Mouse (Mus musculus) bone marrow macrophage, adult 2 months (primary cell): ENCODE measurements around the gene Gm28961. TPM values are rescaled to one million over a fixed set of nuclear protein-coding genes. Genes with fewer than 3 reads are reported as not detected.
"Not testable (repeated sequence)": the region's sequence is repeated elsewhere in the genome, so short reads cannot be mapped to it uniquely, and the experiment has no call there.

ENCODE experiments used
- H3K27ac ChIP-seq: 2 replicates; pipeline ENCODE4 v1.5.1; 2012; ENCODE audit warnings: low read depth, low read length; ENCODE audit not compliant: insufficient read depth
- H3K4me1 ChIP-seq: 2 replicates; pipeline ENCODE4 v1.6.1; 2012; ENCODE audit warnings: low read length; ENCODE audit not compliant: control insufficient read depth, insufficient read depth
- H3K4me3 ChIP-seq: 2 replicates; pipeline ENCODE4 v1.5.1; 2012; ENCODE audit warnings: mild to moderate bottlenecking, low read length, moderate library complexity; ENCODE audit not compliant: insufficient read depth
- polyA plus RNA-seq: library from polyadenylated mRNA; stranded (reverse); fragments of >200 nt; gene quantifications from 2 replicates; pipeline ENCODE4 v1.2.4, GENCODE M21; 2012; ENCODE audit not compliant: missing spikeins, insufficient read depth, insufficient read length

The Gm28961 gene
- polyA plus RNA-seq = not detected in 2 replicates

DNA sequence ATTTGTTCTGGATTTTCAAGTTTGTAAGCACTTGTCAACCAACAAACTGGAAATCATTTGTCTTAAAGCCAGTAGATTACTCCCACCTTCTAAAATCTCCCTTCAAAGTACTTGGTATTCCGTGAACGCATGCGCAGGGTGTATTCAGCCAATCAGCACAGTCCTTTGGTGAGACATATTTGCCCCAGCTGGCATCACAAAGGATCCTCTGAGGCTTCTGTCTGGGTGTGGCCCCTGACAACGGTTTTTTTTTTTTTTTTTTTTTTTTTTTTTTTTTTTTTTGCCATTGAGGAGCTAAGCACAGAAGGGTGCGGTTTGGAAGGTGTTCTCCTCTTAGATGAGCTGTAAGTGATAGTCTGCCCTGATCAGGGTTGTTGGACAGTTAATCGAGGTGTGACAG is at the start of gene Gm28961:
TSS of gene Gm28961 (plus strand) at position 301 of the 400 bp plus-strand sequence.
- H3K4me3 ChIP-seq, H3K4me1 ChIP-seq, H3K27ac ChIP-seq: not testable (repeated sequence)

Other genes with a start within 250 kb of the Gm28961 start
- gene Gm21943, start 172.0 kb upstream of the Gm28961 start, polyA plus RNA-seq = not detected in 2 replicates